Mouse (Mus musculus) lung, postnatal 36 days (tissue): ENCODE results near the gene Tnfsf13.
"Not testable (repeated sequence)": the region's sequence is repeated elsewhere in the genome, so short reads cannot be mapped to it uniquely, and the experiment has no call there.

ENCODE experiments used
- DNase-seq: peaks from one replicate; pipeline ENCODE4 v3.0.0; 2022; ENCODE audit warnings: mixed read lengths

Tnfsf13 gene

GRCm38 (mm10) chr11:69703814-69704612 lies 18.4 kb upstream of the Tnfsf13 start:
- no peak for DNase-seq

GRCm38 (mm10) chr11:69703381-69703780 lies 17.8 kb upstream of the Tnfsf13 start:
- not testable (repeated sequence) for DNase-seq

GRCm38 (mm10) chr11:69702886-69703285 lies 17.3 kb upstream of the Tnfsf13 start:
- DNase-seq, result not testable (repeated sequence)

GRCm38 (mm10) chr11:69699595-69699994 lies 14.0 kb upstream of the Tnfsf13 start:
- no peak for DNase-seq

- no peak for DNase-seq
These were observed 13.0 kb upstream of the Tnfsf13 start for GRCm38 (mm10) chr11:69698574-69698973.

- no peak for DNase-seq
These were observed 11.8 kb upstream of the Tnfsf13 start for GRCm38 (mm10) chr11:69697396-69697795.

- DNase-seq, result peak; percentile 89
These were observed 10.0 kb upstream of the Tnfsf13 start, which contains the start of the genes Tnfsf12 and Tnfsfm13 for GRCm38 (mm10) chr11:69695361-69696181. Tnfsf12 (minus strand) TSS chr11:69695849. Tnfsfm13 (minus strand) TSS chr11:69696098.

- no peak for DNase-seq
These were observed 9.4 kb upstream of the Tnfsf13 start for GRCm38 (mm10) chr11:69695046-69695360.

- no peak for DNase-seq
These were observed 7.9 kb upstream of the Tnfsf13 start for GRCm38 (mm10) chr11:69693421-69693965.

- DNase-seq, result no peak
These were observed 7.3 kb upstream of the Tnfsf13 start for GRCm38 (mm10) chr11:69692863-69693262.

- DNase-seq, result peak; percentile 62
These were observed 6.7 kb upstream of the Tnfsf13 start for GRCm38 (mm10) chr11:69692196-69692811.

- no peak for DNase-seq
These were observed 4.3 kb upstream of the Tnfsf13 start for GRCm38 (mm10) chr11:69689891-69690290.

- no peak for DNase-seq
These were observed 1.5 kb upstream of the Tnfsf13 start for GRCm38 (mm10) chr11:69687061-69687460.

GRCm38 (mm10) chr11:69686377-69686776 lies 793 bp upstream of the Tnfsf13 start:
- peak; percentile 87 for DNase-seq

GRCm38 (mm10) chr11:69684936-69685335 lies 648 bp downstream of the Tnfsf13 start:
- no peak for DNase-seq

- peak; percentile 79 for DNase-seq
These were observed 1.3 kb downstream of the Tnfsf13 start for GRCm38 (mm10) chr11:69684128-69684745.

GRCm38 (mm10) chr11:69683576-69683975 lies 2.0 kb downstream of the Tnfsf13 start:
- no peak for DNase-seq

GRCm38 (mm10) chr11:69682840-69683533 lies 2.6 kb downstream of the Tnfsf13 start:
- peak; percentile 95 for DNase-seq

- DNase-seq, result no peak
These were observed 3.3 kb downstream of the Tnfsf13 start for GRCm38 (mm10) chr11:69682209-69682839.

GRCm38 (mm10) chr11:69681314-69682208 lies 4.0 kb downstream of the Tnfsf13 start, which contains the start of gene Senp3:
Senp3 (minus strand) TSS chr11:69682084.
- DNase-seq, result peak; percentile 97
